Mouse (Mus musculus) gastrocnemius, postnatal 25 days (tissue): ENCODE data around the gene Cers6. TPM values are rescaled to one million over a fixed set of nuclear protein-coding genes. Genes with fewer than 3 reads are reported as not detected.

Source experiments
- DNase-seq: peaks from one replicate; pipeline ENCODE4 v3.0.0; 2022
- long read RNA-seq, 2 experiments: library from polyadenylated mRNA; stranded (forward); transcript quantifications; one replicate each; pipeline ENCODE4 v2.0.0; 2021
- total RNA-seq, 2 experiments: library from RNA; stranded (reverse); gene quantifications; 1 replicate in 1 of 2; 2 replicates in 1 of 2; pipeline ENCODE4 v1.2.3; 2021

The Cers6 gene
- total RNA-seq, result 1 to 10 TPM; 1.7 to 2.5 TPM
- long read RNA-seq, experiment 1, result 0 reads
- long read RNA-seq, experiment 2, result 0 reads

GRCm38 (mm10) chr2:68860904-68861685, at the start of gene Cers6:
Gene Cers6 (plus strand): TSS chr2:68861441.
- peak; percentile 95 for DNase-seq

- DNase-seq, result no peak
Observed at GRCm38 (mm10) chr2:68814409-68814808, 46.8 kb upstream of the Cers6 start.

GRCm38 (mm10) chr2:68819040-68819439, 42.2 kb upstream of the Cers6 start:
- no peak for DNase-seq

GRCm38 (mm10) chr2:68822152-68822887, 38.9 kb upstream of the Cers6 start:
- DNase-seq, result no peak

- no peak for DNase-seq
Observed at GRCm38 (mm10) chr2:68825326-68826020, 35.8 kb upstream of the Cers6 start.

- no peak for DNase-seq
Observed at GRCm38 (mm10) chr2:68843330-68843729, 17.9 kb upstream of the Cers6 start.

- no peak for DNase-seq
Observed at GRCm38 (mm10) chr2:68844530-68844929, 16.7 kb upstream of the Cers6 start.

GRCm38 (mm10) chr2:68845002-68845740, 16.1 kb upstream of the Cers6 start:
- DNase-seq, result no peak

- no peak for DNase-seq
Observed at GRCm38 (mm10) chr2:68860391-68860790, 850 bp upstream of the Cers6 start.

GRCm38 (mm10) chr2:68861721-68862463, 651 bp downstream of the Cers6 start:
- DNase-seq, result peak; percentile 26

GRCm38 (mm10) chr2:68862464-68863266, 1.4 kb downstream of the Cers6 start:
- DNase-seq, result no peak

- DNase-seq, result no peak
Observed at GRCm38 (mm10) chr2:68863561-68863960, 2.3 kb downstream of the Cers6 start.

- no peak for DNase-seq
Observed at GRCm38 (mm10) chr2:68864366-68864765, 3.1 kb downstream of the Cers6 start.

- no peak for DNase-seq
Observed at GRCm38 (mm10) chr2:68867148-68867547, 5.9 kb downstream of the Cers6 start.

GRCm38 (mm10) chr2:68870999-68871780, 9.9 kb downstream of the Cers6 start:
- DNase-seq, result no peak

GRCm38 (mm10) chr2:68873086-68873485, 11.8 kb downstream of the Cers6 start:
- no peak for DNase-seq

GRCm38 (mm10) chr2:68873653-68874441, 12.6 kb downstream of the Cers6 start:
- no peak for DNase-seq

GRCm38 (mm10) chr2:68874575-68874974, 13.3 kb downstream of the Cers6 start:
- no peak for DNase-seq
